Mouse (Mus musculus): ENCODE data around the gene Rpn2. TPM values are rescaled to one million over a fixed set of nuclear protein-coding genes. Genes with fewer than 3 reads are reported as not detected.

Rpn2 gene
- polyA plus RNA-seq, 1 experiment from 2014 or later, result 341 TPM

GRCm38 (mm10) chr2:157279416-157279800, 591 bp downstream of the Rpn2 start, which contains the start of gene Mroh8:
Gene Mroh8 (minus strand): TSS chr2:157279549.
- peak; percentile 69 for ATAC-seq (ENCODE audit: low FRiP score, low TSS enrichment)

GRCm38 (mm10) chr2:157283321-157283720, 4.5 kb downstream of the Rpn2 start:
- H3K9me3 ChIP-seq (ENCODE audit: low read length), result no peaks in the 10 kb centered on the region
- H3K36me3 ChIP-seq (ENCODE audit: insufficient read depth, low read length), result peaks cover 25% of the 10 kb centered on the region; the same call in 1 of the 2 replicates
- no peak overlapping the region for H3K9ac ChIP-seq (replicated peaks; ENCODE audit: low read length)
- H3K4me3 ChIP-seq (ENCODE audit: low read length), result no peak overlapping the region
- ATAC-seq (ENCODE audit: low FRiP score, low TSS enrichment), result no peak
- no peak overlapping the region for H3K27ac ChIP-seq (ENCODE audit: low read length)
- H3K27me3 ChIP-seq (ENCODE audit: insufficient read depth, low read length), result no peaks in the 10 kb centered on the region
- peaks cover 17% of the 10 kb centered on the region for H3K4me1 ChIP-seq (ENCODE audit: insufficient read depth, low read length)
- WGBS, result 93% methylated on average over 6 of the region's 6 CpGs
- H3K4me2 ChIP-seq (replicated peaks; ENCODE audit: low read depth, low read length), result no peak overlapping the region

More at GRCm38 (mm10) chr2:157279416-157279800, 591 bp downstream of the Rpn2 start, which contains the start of gene Mroh8:
- H3K4me2 ChIP-seq (replicated peaks; ENCODE audit: low read depth, low read length), result peak within 1 kb of the TSS; percentile 76
- H3K36me3 ChIP-seq (ENCODE audit: insufficient read depth, low read length), result peaks cover 17% of the 10 kb centered on the region; the same call in 1 of the 2 replicates
- H3K27ac ChIP-seq (ENCODE audit: low read length), result peak within 1 kb of the TSS; percentile 94
- H3K27me3 ChIP-seq (ENCODE audit: insufficient read depth, low read length), result no peaks in the 10 kb centered on the region
- peak within 1 kb of the TSS; percentile 87 for H3K4me3 ChIP-seq (ENCODE audit: low read length)
- no peaks in the 10 kb centered on the region for H3K9me3 ChIP-seq (ENCODE audit: low read length)
- H3K9ac ChIP-seq (replicated peaks; ENCODE audit: low read length), result peak within 1 kb of the TSS; percentile 96
- WGBS, result under 1% methylated on average over 25 of the region's 32 CpGs
- peaks cover 22% of the 10 kb centered on the region for H3K4me1 ChIP-seq (ENCODE audit: insufficient read depth, low read length)

GRCm38 (mm10) chr2:157287542-157287941, 8.7 kb downstream of the Rpn2 start:
- H3K9ac ChIP-seq (replicated peaks; ENCODE audit: low read length), result no peak overlapping the region
- no peaks in the 10 kb centered on the region for H3K4me1 ChIP-seq (ENCODE audit: insufficient read depth, low read length)
- no peak overlapping the region for H3K4me3 ChIP-seq (ENCODE audit: low read length)
- no peaks in the 10 kb centered on the region for H3K9me3 ChIP-seq (ENCODE audit: low read length)
- no peak overlapping the region for H3K4me2 ChIP-seq (replicated peaks; ENCODE audit: low read depth, low read length)
- H3K27ac ChIP-seq (ENCODE audit: low read length), result no peak overlapping the region
- WGBS, result 23% methylated on average over 3 of the region's 3 CpGs
- peaks cover 61% of the 10 kb centered on the region for H3K36me3 ChIP-seq (ENCODE audit: insufficient read depth, low read length)
- ATAC-seq (ENCODE audit: low FRiP score, low TSS enrichment), result no peak
- H3K27me3 ChIP-seq (ENCODE audit: insufficient read depth, low read length), result no peaks in the 10 kb centered on the region

- Histone ChIP-seq H3K27ac (ENCODE audit: low read length) (no peak overlapping the region), H3K9ac (replicated peaks; ENCODE audit: low read length) (no peak overlapping the region), H3K4me1 (ENCODE audit: insufficient read depth, low read length) (no peaks in the 10 kb centered on the region), H3K4me2 (replicated peaks; ENCODE audit: low read depth, low read length) (no peak overlapping the region), H3K4me3 (ENCODE audit: low read length) (no peak overlapping the region), H3K36me3 (ENCODE audit: insufficient read depth, low read length) (peaks cover 58% of the 10 kb centered on the region), H3K9me3 (ENCODE audit: low read length) (no peaks in the 10 kb centered on the region), H3K27me3 (ENCODE audit: insufficient read depth, low read length) (no peaks in the 10 kb centered on the region)
- ATAC-seq (ENCODE audit: low FRiP score, low TSS enrichment), result no peak
- 91% methylated on average over 5 of the region's 5 CpGs for WGBS
Observed at GRCm38 (mm10) chr2:157288996-157289395, 10.2 kb downstream of the Rpn2 start.

GRCm38 (mm10) chr2:157292093-157292492, 13.3 kb downstream of the Rpn2 start:
- Histone ChIP-seq H3K4me3 (ENCODE audit: low read length) (no peak overlapping the region), H3K27ac (ENCODE audit: low read length) (no peak overlapping the region), H3K9ac (replicated peaks; ENCODE audit: low read length) (no peak overlapping the region), H3K27me3 (ENCODE audit: insufficient read depth, low read length) (no peaks in the 10 kb centered on the region), H3K9me3 (ENCODE audit: low read length) (no peaks in the 10 kb centered on the region), H3K4me2 (replicated peaks; ENCODE audit: low read depth, low read length) (no peak overlapping the region), H3K36me3 (ENCODE audit: insufficient read depth, low read length) (peaks cover 71% of the 10 kb centered on the region), H3K4me1 (ENCODE audit: insufficient read depth, low read length) (no peaks in the 10 kb centered on the region)
- no peak for ATAC-seq (ENCODE audit: low FRiP score, low TSS enrichment)
- 22% methylated on average over 2 of the region's 2 CpGs for WGBS

- Histone ChIP-seq H3K27me3 (ENCODE audit: insufficient read depth, low read length) (no peaks in the 10 kb centered on the region), H3K27ac (ENCODE audit: low read length) (no peak overlapping the region), H3K9me3 (ENCODE audit: low read length) (no peaks in the 10 kb centered on the region), H3K9ac (replicated peaks; ENCODE audit: low read length) (no peak overlapping the region), H3K36me3 (ENCODE audit: insufficient read depth, low read length) (peaks cover 80% of the 10 kb centered on the region), H3K4me2 (replicated peaks; ENCODE audit: low read depth, low read length) (no peak overlapping the region), H3K4me1 (ENCODE audit: insufficient read depth, low read length) (0 out of 2 replicates have a peak, but pooled peaks cover 3% of the 10 kb centered on the region), H3K4me3 (ENCODE audit: low read length) (no peak overlapping the region)
- WGBS, result 70% methylated on average over 7 of the region's 7 CpGs
- ATAC-seq (ENCODE audit: low FRiP score, low TSS enrichment), result no peak
Observed at GRCm38 (mm10) chr2:157296105-157296689, 17.4 kb downstream of the Rpn2 start.

GRCm38 (mm10) chr2:157300051-157300450, 21.2 kb downstream of the Rpn2 start:
- H3K36me3 ChIP-seq (ENCODE audit: insufficient read depth, low read length), result peaks cover 77% of the 10 kb centered on the region
- ATAC-seq (ENCODE audit: low FRiP score, low TSS enrichment), result peak; percentile 42; the same call in 1 of the 2 replicates
- 90% methylated on average over 6 of the region's 6 CpGs for whole genome bisulfite sequencing

GRCm38 (mm10) chr2:157303096-157303495, 24.3 kb downstream of the Rpn2 start:
- 61% methylated on average over 9 of the region's 9 CpGs for WGBS
- H3K4me2 ChIP-seq (replicated peaks; ENCODE audit: low read depth, low read length), result no peak overlapping the region
- H3K9ac ChIP-seq (replicated peaks; ENCODE audit: low read length), result no peak overlapping the region
- H3K9me3 ChIP-seq (ENCODE audit: low read length), result no peaks in the 10 kb centered on the region
- no peaks in the 10 kb centered on the region for H3K27me3 ChIP-seq (ENCODE audit: insufficient read depth, low read length)
- peaks cover 77% of the 10 kb centered on the region for H3K36me3 ChIP-seq (ENCODE audit: insufficient read depth, low read length)
- ATAC-seq (ENCODE audit: low FRiP score, low TSS enrichment), result no peak
- H3K27ac ChIP-seq (ENCODE audit: low read length), result no peak overlapping the region
- H3K4me1 ChIP-seq (ENCODE audit: insufficient read depth, low read length), result no peaks in the 10 kb centered on the region
- no peak overlapping the region for H3K4me3 ChIP-seq (ENCODE audit: low read length)

More at GRCm38 (mm10) chr2:157300051-157300450, 21.2 kb downstream of the Rpn2 start:
- Histone ChIP-seq H3K27me3 (ENCODE audit: insufficient read depth, low read length) (no peaks in the 10 kb centered on the region), H3K4me2 (replicated peaks; ENCODE audit: low read depth, low read length) (no peak overlapping the region), H3K9me3 (ENCODE audit: low read length) (no peaks in the 10 kb centered on the region), H3K27ac (ENCODE audit: low read length) (no peak overlapping the region), H3K4me1 (ENCODE audit: insufficient read depth, low read length) (0 out of 2 replicates have a peak, but pooled peaks cover 3% of the 10 kb centered on the region), H3K4me3 (ENCODE audit: low read length) (no peak overlapping the region), H3K9ac (replicated peaks; ENCODE audit: low read length) (no peak overlapping the region)

- no peaks in the 10 kb centered on the region for H3K4me1 ChIP-seq (ENCODE audit: insufficient read depth, low read length)
- H3K27ac ChIP-seq (ENCODE audit: low read length), result no peak overlapping the region
- H3K9me3 ChIP-seq (ENCODE audit: low read length), result no peaks in the 10 kb centered on the region
- H3K36me3 ChIP-seq (ENCODE audit: insufficient read depth, low read length), result peaks cover 70% of the 10 kb centered on the region
- H3K27me3 ChIP-seq (ENCODE audit: insufficient read depth, low read length), result no peaks in the 10 kb centered on the region
- no peak for ATAC-seq (ENCODE audit: low FRiP score, low TSS enrichment)
- H3K4me3 ChIP-seq (ENCODE audit: low read length), result no peak overlapping the region
- H3K4me2 ChIP-seq (replicated peaks; ENCODE audit: low read depth, low read length), result no peak overlapping the region
- H3K9ac ChIP-seq (replicated peaks; ENCODE audit: low read length), result no peak overlapping the region
- 77% methylated on average over 7 of the region's 7 CpGs for WGBS
Observed at GRCm38 (mm10) chr2:157306091-157307032, 27.5 kb downstream of the Rpn2 start.

Measured in kidney, embryonic 16.5 days (tissue).